Mouse (Mus musculus) kidney, adult 2 months (tissue): Measurements from ENCODE around the gene Zfp616.

ENCODE experiments used
- CTCF ChIP-seq: fragments of 200-500 bp; conservative IDR thresholded peaks from 2 replicates; pipeline ENCODE4 v1.5.1; 2011; ENCODE audit warnings: low read depth, mild to moderate bottlenecking, control low read depth, low read length, moderate library complexity, mixed read lengths; ENCODE audit not compliant: insufficient read depth, insufficient read length
- POLR2A ChIP-seq: fragments of 200-500 bp; IDR thresholded peaks from one replicate; pipeline ENCODE4 v1.6.1; 2011; ENCODE audit warnings: low read depth, low read length, control low read depth

- TF ChIP-seq POLR2A, result no peak
- TF ChIP-seq CTCF, result no peak
Observed at GRCm38 (mm10) chr11:74069655-74070054, at the start of gene Zfp616.
